Mouse (Mus musculus) ovary, adult 18-20 months (tissue): Measurements from ENCODE around the gene Tcl1b3.

Source experiments
- DNase-seq: peaks from one replicate; pipeline ENCODE4 v3.0.0; 2022; ENCODE audit warnings: low spot score, mixed read lengths

Gene Tcl1b3

GRCm38 (mm10) chr12:105234362-105234761 is 43.5 kb downstream of the Tcl1b3 start:
- DNase-seq, result no peak

GRCm38 (mm10) chr12:105235091-105235490 is 44.2 kb downstream of the Tcl1b3 start:
- no peak for DNase-seq

GRCm38 (mm10) chr12:105239060-105239459 is 48.2 kb downstream of the Tcl1b3 start:
- no peak for DNase-seq
